Mouse (Mus musculus): ENCODE measurements around the gene Gxylt1. TPM values are rescaled to one million over a fixed set of nuclear protein-coding genes. Genes with fewer than 3 reads are reported as not detected.
A peak's percentile ranks its signal among the peaks of the same experiment; 100 is the strongest.

Gene Gxylt1
- polyA plus RNA-seq, 1 experiment from 2014 or later = 18.0 TPM

DNA sequence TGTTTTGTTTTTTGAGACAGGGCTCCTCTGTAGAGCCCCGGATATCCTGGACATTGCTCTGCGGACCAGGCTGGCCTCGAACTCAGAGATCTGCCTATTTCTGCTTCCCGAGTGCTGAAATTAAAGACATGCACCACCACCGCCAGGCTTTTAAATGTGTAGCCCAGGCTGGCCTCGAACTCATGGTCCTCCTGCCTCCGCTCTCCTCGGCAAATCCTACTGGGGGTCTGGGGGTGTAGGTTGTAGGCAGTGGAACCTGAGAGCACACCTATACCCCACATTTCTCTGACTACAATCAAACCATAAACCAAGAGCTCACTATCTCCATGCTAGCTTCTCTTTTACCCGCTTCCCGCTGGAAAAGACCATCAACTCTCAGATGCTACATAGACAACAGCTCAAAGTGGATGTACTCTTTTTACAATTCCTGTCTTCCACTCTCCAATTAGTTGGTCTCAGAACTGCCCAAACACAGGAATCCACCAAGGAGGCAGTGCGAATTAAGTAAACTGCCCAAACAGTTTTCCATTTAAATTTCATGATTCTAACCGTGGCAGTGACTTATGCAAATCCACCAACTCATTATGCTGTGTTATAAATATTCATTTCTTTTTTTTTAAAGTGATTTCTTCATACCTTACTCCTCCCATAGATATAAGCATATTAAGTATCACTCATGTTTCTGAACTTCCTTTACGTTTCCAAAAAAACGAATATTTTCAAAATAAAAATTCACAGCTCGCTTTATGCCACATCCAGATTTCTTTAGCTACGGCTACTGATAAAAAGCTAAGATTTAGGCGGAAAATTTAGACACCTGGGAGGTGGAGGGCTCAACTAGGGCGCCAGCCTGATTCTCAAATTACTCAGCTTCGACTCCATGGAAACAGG lies 946 bp downstream of the Gxylt1 start:
- WGBS = 42% methylated on average over 19 of the region's 19 CpGs
- no peaks in the 10 kb centered on the region for H3K27me3 ChIP-seq
- no peak for ATAC-seq (ENCODE audit: low FRiP score, low read depth)
- peak overlapping the region; percentile 94 for H3K27ac ChIP-seq
- H3K4me3 ChIP-seq = peak overlapping the region; percentile 80
- peak overlapping the region; percentile 90 for H3K9ac ChIP-seq
- peaks cover 43% of the 10 kb centered on the region for H3K4me1 ChIP-seq
- peaks cover 8% of the 10 kb centered on the region; the same call in 1 of the 2 replicates for H3K36me3 ChIP-seq
- no peaks in the 10 kb centered on the region for H3K9me3 ChIP-seq
- H3K4me2 ChIP-seq (replicated peaks) = peak overlapping the region; percentile 68

DNA sequence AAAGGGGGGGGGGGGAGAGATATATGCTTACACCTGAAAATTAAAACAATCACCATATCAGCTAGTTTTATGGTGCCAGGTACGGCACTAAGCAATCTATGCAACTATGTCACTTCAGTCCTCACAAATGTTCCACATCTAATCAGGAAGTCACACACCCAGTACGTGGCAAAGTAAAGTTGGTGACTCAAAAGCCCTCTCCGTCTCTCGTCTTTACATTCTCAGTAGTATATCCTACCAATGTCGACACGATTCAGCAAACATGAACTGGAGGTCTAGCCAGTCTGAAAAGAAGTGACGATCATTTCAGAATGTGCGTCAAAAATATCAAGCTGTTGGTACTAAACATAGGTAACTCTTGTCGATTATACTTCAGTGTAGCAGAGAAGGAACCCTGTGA lies 2.0 kb downstream of the Gxylt1 start:
- H3K27me3 ChIP-seq = no peaks in the 10 kb centered on the region
- peaks cover 43% of the 10 kb centered on the region for H3K4me1 ChIP-seq
- peaks cover 8% of the 10 kb centered on the region; the same call in 1 of the 2 replicates for H3K36me3 ChIP-seq
- no peak overlapping the region for H3K4me3 ChIP-seq
- H3K4me2 ChIP-seq (replicated peaks) = peak overlapping the region; percentile 68
- WGBS = 90% methylated on average over 9 of the region's 9 CpGs
- ATAC-seq (ENCODE audit: low FRiP score, low read depth) = no peak
- H3K9me3 ChIP-seq = no peaks in the 10 kb centered on the region
- no peak overlapping the region for H3K9ac ChIP-seq
- no peak overlapping the region for H3K27ac ChIP-seq

DNA sequence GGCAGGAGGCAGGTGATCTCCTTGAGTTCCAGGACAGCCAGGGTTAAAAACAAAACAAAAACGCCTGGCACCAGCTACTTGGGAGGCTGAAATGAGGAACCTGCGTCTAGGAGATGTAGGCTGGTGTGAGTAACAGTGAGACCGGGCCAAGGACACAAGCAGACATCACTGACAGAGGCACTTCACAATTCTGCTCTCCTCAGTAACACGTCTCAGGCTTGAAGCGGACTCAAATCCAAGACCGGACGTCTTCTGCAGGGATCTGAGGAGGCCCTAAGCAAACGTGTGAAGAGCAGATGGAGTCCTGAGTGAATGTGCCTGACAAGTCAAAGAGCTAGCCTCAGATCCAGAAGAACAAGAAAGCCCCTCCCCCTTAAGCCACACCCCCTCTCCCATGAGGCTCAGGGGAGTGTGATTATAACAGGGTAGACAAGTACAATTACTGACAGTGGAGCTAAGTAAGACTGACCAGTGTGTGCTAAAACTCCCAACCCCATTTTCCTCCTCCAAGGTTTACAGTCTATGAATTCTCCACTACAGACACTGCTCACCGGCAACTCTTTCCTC lies 4.6 kb downstream of the Gxylt1 start:
- Histone ChIP-seq H3K36me3 (peaks cover 8% of the 10 kb centered on the region; the same call in 1 of the 2 replicates), H3K4me2 (replicated peaks) (no peak overlapping the region), H3K4me1 (peaks cover 32% of the 10 kb centered on the region), H3K27me3 (no peaks in the 10 kb centered on the region), H3K27ac (no peak overlapping the region), H3K9ac (no peak overlapping the region), H3K4me3 (no peak overlapping the region), H3K9me3 (no peaks in the 10 kb centered on the region)
- 75% methylated on average over 9 of the region's 9 CpGs for WGBS
- no peak for ATAC-seq (ENCODE audit: low FRiP score, low read depth)

DNA sequence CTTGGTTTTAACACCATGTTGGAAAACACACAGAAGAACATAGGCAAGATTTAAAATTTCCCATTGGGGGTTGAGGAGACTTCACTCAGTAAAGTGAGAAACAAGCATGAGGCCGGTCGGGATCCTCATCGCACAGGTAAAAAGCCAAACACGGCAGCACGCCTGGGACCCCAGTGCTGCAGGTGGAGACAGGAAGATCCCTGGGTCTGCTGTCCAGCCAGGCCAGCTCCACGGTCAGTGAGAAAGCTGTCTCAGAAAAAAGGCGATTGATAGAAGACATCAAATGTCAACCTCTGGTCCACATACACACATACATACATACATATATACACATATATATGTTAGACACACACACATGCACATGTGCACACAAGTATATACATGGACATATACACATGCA lies 5.4 kb downstream of the Gxylt1 start:
- Histone ChIP-seq H3K4me3 (no peak overlapping the region), H3K36me3 (peaks cover 8% of the 10 kb centered on the region; the same call in 1 of the 2 replicates), H3K27me3 (no peaks in the 10 kb centered on the region), H3K9me3 (no peaks in the 10 kb centered on the region), H3K4me2 (replicated peaks) (no peak overlapping the region), H3K9ac (no peak overlapping the region), H3K4me1 (peaks cover 32% of the 10 kb centered on the region), H3K27ac (no peak overlapping the region)
- 86% methylated on average over 7 of the region's 7 CpGs for WGBS
- no peak for ATAC-seq (ENCODE audit: low FRiP score, low read depth)

DNA sequence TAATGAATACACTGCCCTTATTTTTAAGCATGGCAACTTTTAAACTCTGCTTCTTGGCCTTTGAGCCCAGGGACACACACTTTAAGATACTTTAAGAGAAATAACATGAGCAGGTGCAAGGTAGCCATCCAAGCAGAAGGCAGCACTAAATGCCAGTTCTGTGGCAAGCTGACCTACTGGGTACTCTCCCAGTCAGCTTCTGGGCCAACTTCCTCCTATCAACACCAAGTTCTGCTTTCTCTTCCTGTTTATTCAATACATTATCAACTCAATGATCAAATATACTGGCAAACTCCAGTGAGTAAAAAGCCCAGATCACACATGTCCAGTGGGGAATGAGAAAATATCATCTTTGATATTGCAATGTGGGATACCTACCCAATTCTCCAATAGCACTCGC lies 7.0 kb downstream of the Gxylt1 start:
- Histone ChIP-seq H3K4me3 (no peak overlapping the region), H3K4me1 (peaks cover 21% of the 10 kb centered on the region), H3K9me3 (no peaks in the 10 kb centered on the region), H3K27ac (no peak overlapping the region), H3K4me2 (replicated peaks) (no peak overlapping the region), H3K36me3 (peaks cover 8% of the 10 kb centered on the region; the same call in 1 of the 2 replicates), H3K9ac (no peak overlapping the region), H3K27me3 (no peaks in the 10 kb centered on the region)
- 98% methylated on average over 1 of the region's 1 CpGs for WGBS
- no peak for ATAC-seq (ENCODE audit: low FRiP score, low read depth)

DNA sequence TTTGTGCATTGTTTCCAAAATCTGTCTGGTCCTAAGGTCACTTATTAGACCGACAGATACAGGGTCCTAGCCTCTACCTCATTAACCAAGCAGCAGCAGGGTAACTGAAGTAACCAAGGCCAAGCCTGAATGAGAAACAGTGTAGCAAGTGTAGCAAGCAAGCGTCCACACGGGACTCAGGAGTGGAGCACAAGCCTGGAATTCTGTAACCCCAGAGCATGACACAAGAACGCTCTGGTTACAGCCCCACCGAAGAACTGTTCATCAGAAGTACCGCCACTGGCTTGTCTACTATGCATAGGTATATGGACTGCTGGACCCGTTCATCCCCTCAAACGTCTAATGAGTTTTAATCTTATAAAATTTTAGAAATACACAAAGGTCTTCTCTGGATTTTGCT lies 7.5 kb downstream of the Gxylt1 start:
- 75% methylated on average over 8 of the region's 8 CpGs for WGBS

DNA sequence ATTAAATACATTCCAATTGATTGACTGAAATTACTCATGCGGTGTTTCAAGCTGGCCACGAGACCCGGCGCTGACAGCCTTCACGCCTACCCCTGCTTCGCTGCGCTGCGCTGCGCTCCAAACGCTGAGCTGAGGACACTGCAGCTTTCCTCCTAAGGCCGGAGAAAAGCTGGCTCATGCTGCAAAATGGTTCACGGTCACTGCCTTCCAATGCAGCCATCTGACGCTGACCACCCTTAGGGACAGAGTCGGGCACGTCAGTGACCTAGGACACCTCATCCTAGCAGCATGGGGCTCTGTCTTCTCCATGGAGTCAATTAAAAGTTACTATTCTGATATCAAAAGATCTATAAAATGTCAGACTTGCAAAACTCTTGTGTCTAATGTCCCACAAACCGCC lies 8.6 kb downstream of the Gxylt1 start:
- WGBS = 83% methylated on average over 16 of the region's 16 CpGs
- Histone ChIP-seq H3K4me1 (peaks cover 19% of the 10 kb centered on the region; the same call in 1 of the 2 replicates), H3K27ac (no peak overlapping the region), H3K27me3 (no peaks in the 10 kb centered on the region), H3K4me2 (replicated peaks) (no peak overlapping the region), H3K36me3 (peaks cover 10% of the 10 kb centered on the region), H3K9me3 (no peaks in the 10 kb centered on the region), H3K9ac (no peak overlapping the region), H3K4me3 (no peak overlapping the region)
- ATAC-seq (ENCODE audit: low FRiP score, low read depth) = no peak

More for the DNA sequence above, 7.5 kb downstream of the Gxylt1 start:
- H3K4me2 ChIP-seq (replicated peaks) = no peak overlapping the region
- peaks cover 8% of the 10 kb centered on the region; the same call in 1 of the 2 replicates for H3K36me3 ChIP-seq
- H3K27me3 ChIP-seq = no peaks in the 10 kb centered on the region
- no peak overlapping the region for H3K4me3 ChIP-seq
- peaks cover 19% of the 10 kb centered on the region for H3K4me1 ChIP-seq
- ATAC-seq (ENCODE audit: low FRiP score, low read depth) = no peak
- H3K9ac ChIP-seq = no peak overlapping the region
- H3K27ac ChIP-seq = no peak overlapping the region
- no peaks in the 10 kb centered on the region for H3K9me3 ChIP-seq

DNA sequence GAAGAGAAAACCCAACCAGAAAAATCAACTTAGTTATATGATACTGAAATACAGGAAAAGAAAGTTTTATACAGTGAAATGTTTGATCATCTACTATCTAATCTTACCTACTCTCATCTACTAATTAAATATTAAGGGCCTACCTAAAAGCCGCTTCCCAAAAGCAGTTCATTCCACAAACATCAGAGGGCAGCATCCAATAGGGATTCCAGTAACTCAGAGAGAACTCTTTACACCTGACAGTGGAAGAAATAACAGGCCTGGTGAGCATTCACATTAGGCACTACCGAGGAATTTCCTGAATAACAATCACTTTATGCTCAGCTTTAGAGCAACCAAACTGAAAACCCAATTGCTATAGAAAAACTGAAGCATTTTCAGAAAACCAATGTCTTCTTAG lies 9.3 kb downstream of the Gxylt1 start:
- Histone ChIP-seq H3K4me2 (replicated peaks) (no peak overlapping the region), H3K27ac (no peak overlapping the region), H3K4me1 (peaks cover 14% of the 10 kb centered on the region; the same call in 1 of the 2 replicates), H3K27me3 (no peaks in the 10 kb centered on the region), H3K4me3 (no peak overlapping the region), H3K36me3 (peaks cover 15% of the 10 kb centered on the region), H3K9ac (no peak overlapping the region), H3K9me3 (no peaks in the 10 kb centered on the region)
- 53% methylated on average over 2 of the region's 2 CpGs for WGBS
- ATAC-seq (ENCODE audit: low FRiP score, low read depth) = no peak

DNA sequence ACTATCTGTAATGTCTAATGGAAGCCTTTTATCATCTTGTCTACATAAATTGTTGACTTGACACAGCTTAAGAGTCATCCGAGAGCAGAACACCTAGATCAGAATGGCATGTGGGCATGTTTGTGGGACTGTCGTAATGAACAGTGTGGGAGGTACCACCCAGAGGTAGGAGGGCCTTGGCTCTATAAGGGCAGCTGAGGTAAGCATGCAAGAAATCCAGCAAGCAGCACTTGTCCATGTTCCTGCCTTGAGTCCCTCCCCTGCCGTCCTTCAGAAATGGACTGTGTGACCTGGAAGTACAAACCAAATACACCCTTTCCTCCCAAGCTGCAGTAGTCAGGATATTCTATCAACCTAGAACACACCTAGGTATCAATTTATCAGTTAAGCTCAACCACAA lies 9.7 kb downstream of the Gxylt1 start:
- H3K9me3 ChIP-seq = no peaks in the 10 kb centered on the region
- no peak overlapping the region for H3K4me2 ChIP-seq (replicated peaks)
- no peak overlapping the region for H3K4me3 ChIP-seq
- H3K36me3 ChIP-seq = peaks cover 16% of the 10 kb centered on the region
- peaks cover 9% of the 10 kb centered on the region; the same call in 1 of the 2 replicates for H3K4me1 ChIP-seq
- H3K9ac ChIP-seq = no peak overlapping the region
- H3K27ac ChIP-seq = no peak overlapping the region
- no peak for ATAC-seq (ENCODE audit: low FRiP score, low read depth)
- 71% methylated on average over 3 of the region's 3 CpGs for WGBS
- H3K27me3 ChIP-seq = no peaks in the 10 kb centered on the region

DNA sequence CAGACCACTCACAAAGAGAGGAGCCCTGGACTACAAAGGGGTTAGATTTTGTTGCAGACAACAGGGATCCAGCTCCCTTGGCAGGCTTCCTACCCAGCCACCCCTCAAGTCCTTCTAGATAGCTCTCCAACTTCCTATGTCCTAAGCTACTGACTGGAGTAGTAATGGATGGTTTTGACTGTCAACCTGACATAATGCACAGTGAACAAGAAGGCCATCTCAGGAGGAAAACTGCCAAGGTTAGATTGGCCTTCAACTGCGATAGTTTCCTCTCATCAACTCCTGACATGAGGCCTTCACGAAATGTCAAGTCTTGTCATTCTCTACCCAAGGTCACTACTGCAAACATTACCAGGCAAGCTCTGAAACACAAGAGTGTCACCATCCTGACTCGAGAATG lies 10.8 kb downstream of the Gxylt1 start:
- Histone ChIP-seq H3K4me3 (no peak overlapping the region), H3K27ac (no peak overlapping the region), H3K9me3 (no peaks in the 10 kb centered on the region), H3K9ac (no peak overlapping the region), H3K4me2 (replicated peaks) (no peak overlapping the region), H3K27me3 (no peaks in the 10 kb centered on the region), H3K36me3 (peaks cover 13% of the 10 kb centered on the region), H3K4me1 (peaks cover 6% of the 10 kb centered on the region; the same call in 1 of the 2 replicates)
- WGBS = 93% methylated on average over 3 of the region's 3 CpGs
- no peak for ATAC-seq (ENCODE audit: low FRiP score, low read depth)

DNA sequence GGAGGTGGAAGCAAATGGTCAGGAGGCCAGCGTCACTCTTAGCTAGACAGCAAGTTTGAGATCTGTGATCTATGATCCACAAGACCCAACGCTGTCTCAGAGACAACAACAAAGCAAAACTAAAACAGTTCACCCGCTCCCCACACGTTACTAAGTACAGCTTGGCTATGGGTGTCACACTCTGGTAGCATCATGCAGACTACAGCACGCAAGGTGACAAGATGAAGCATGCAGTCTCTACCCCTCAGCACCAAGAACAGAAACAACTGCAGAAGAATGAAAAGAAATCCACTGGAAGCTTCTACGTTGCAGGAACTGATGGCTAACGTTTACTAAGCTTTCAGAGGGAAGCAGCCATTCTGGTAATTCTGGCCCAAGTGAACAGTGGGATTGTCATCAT lies 11.4 kb downstream of the Gxylt1 start:
- peaks cover 6% of the 10 kb centered on the region; the same call in 1 of the 2 replicates for H3K4me1 ChIP-seq
- H3K27me3 ChIP-seq = no peaks in the 10 kb centered on the region
- 89% methylated on average over 7 of the region's 7 CpGs for WGBS
- no peak overlapping the region for H3K27ac ChIP-seq
- H3K4me2 ChIP-seq (replicated peaks) = no peak overlapping the region
- H3K9ac ChIP-seq = no peak overlapping the region
- no peaks in the 10 kb centered on the region for H3K9me3 ChIP-seq
- H3K36me3 ChIP-seq = peaks cover 17% of the 10 kb centered on the region
- no peak for ATAC-seq (ENCODE audit: low FRiP score, low read depth)
- H3K4me3 ChIP-seq = no peak overlapping the region

DNA sequence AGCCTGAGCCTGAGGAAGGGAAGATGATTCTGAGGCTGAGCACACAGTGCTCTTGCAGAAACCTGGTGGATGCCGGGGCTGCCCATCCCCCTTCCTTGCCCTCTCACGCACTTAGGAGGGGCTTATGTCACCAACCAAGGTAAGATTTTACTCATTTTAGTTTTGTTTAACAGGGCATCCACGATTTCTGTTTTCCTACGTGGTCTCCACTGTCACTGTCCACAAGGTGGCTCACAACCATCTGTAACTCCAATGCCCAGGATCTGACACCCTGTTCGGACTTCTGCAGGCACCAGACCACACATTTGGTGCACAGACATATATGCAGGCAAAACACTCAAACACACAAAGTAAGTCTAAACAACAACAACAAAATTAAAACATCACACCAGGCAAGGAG lies 12.2 kb downstream of the Gxylt1 start:
- Histone ChIP-seq H3K27me3 (no peaks in the 10 kb centered on the region), H3K9ac (no peak overlapping the region), H3K36me3 (peaks cover 24% of the 10 kb centered on the region), H3K4me1 (peaks cover 6% of the 10 kb centered on the region; the same call in 1 of the 2 replicates), H3K9me3 (no peaks in the 10 kb centered on the region), H3K27ac (no peak overlapping the region), H3K4me3 (no peak overlapping the region), H3K4me2 (replicated peaks) (no peak overlapping the region)
- WGBS = 59% methylated on average over 5 of the region's 5 CpGs
- ATAC-seq (ENCODE audit: low FRiP score, low read depth) = no peak
